Mouse (Mus musculus) lung, postnatal 0 days (tissue): ENCODE measurements around the gene Kdm1b. TPM values are rescaled to one million over a fixed set of nuclear protein-coding genes. Genes with fewer than 3 reads are reported as not detected.

Source experiments
- ATAC-seq: fragments of 200-750 bp; cut with Nextera tagmentation; 2 replicates; pipeline ENCODE4 v1.8.0; 2017; ENCODE audit warnings: moderate library complexity
- DNase-seq: peaks from one replicate; pipeline ENCODE4 v3.0.0-alpha.2; 2016; ENCODE audit warnings: low spot score
- H3K27ac ChIP-seq: fragments of 300-500 bp; sonication (generic); 2 replicates; pipeline ENCODE4 v1.5.1; 2014; ENCODE audit warnings: antibody characterized with exemption, mild to moderate bottlenecking, low read length, mixed read lengths
- H3K27me3 ChIP-seq: fragments of 300-500 bp; sonication (generic); replicated peaks from 2 replicates; pipeline ENCODE4 v1.6.1; 2014; ENCODE audit warnings: low read length, mixed read lengths; ENCODE audit not compliant: insufficient read depth
- H3K36me3 ChIP-seq: fragments of 300-500 bp; sonication (generic); 2 replicates; pipeline ENCODE4 v1.6.1; 2014; ENCODE audit warnings: low read length, mixed read lengths; ENCODE audit not compliant: insufficient read depth
- H3K4me1 ChIP-seq: fragments of 300-500 bp; sonication (generic); 2 replicates; pipeline ENCODE4 v1.6.1; 2014; ENCODE audit warnings: antibody characterized with exemption, low read depth, low read length, mixed read lengths; ENCODE audit not compliant: insufficient read depth
- H3K4me2 ChIP-seq: fragments of 300-500 bp; sonication (generic); replicated peaks from 2 replicates; pipeline ENCODE4 v1.6.1; 2014; ENCODE audit warnings: low read depth, mild to moderate bottlenecking, low read length, moderate library complexity, mixed read lengths
- H3K4me3 ChIP-seq: fragments of 300-500 bp; sonication (generic); 2 replicates; pipeline ENCODE4 v1.5.1; 2014; ENCODE audit warnings: low read depth, low read length
- H3K9ac ChIP-seq: fragments of 300-500 bp; sonication (generic); replicated peaks from 2 replicates; pipeline ENCODE4 v1.6.1; 2014; ENCODE audit warnings: low read depth, mild to moderate bottlenecking
- H3K9me3 ChIP-seq: fragments of 300-500 bp; sonication (generic); 2 replicates; pipeline ENCODE4 v1.6.1; 2016; ENCODE audit warnings: low read length, mixed read lengths
- CTCF ChIP-seq: IDR thresholded peaks from 2 replicates; pipeline ENCODE4 v1.5.1; 2016; ENCODE audit warnings: antibody characterized with exemption, mild to moderate bottlenecking
- EP300 ChIP-seq: IDR thresholded peaks from 2 replicates; pipeline ENCODE4 v1.6.1; 2016; ENCODE audit warnings: antibody characterized with exemption, mild to moderate bottlenecking, control low read depth
- WGBS: fragments of 180-500 bp; shearing (Covaris S2); extraction: QIAGEN DNeasy Blood & Tissue Kit; methylation state at CpG from one replicate; pipeline ENCODE4 v1.1.7; 2014; 5-methylcytosine and 5-hydroxymethylcytosine counted together
- polyA plus RNA-seq: library from polyadenylated mRNA; unstranded; fragments of >200 nt; fragmentation: Nextera tagmentation; extraction: Ambion mirVana; gene quantifications from 2 replicates; pipeline ENCODE4 v1.2.1, GENCODE M21; 2015

The Kdm1b gene
- polyA plus RNA-seq, 1 experiment from 2014 or later, result 7.0 TPM

- ATAC-seq (no peak), DNase-seq (peak; percentile 12)
- Histone ChIP-seq H3K4me3 (no peak overlapping the region; the same call in 1 of the 2 replicates), H3K9ac (no peak overlapping the region), H3K4me2 (peak overlapping the region; percentile 92), H3K36me3 (peaks cover 2% of the 10 kb centered on the region; the same call in 1 of the 2 replicates), H3K4me1 (peaks cover 5% of the 10 kb centered on the region; the same call in 1 of the 2 replicates), H3K27ac (no peak overlapping the region), H3K27me3 (no peaks in the 10 kb centered on the region), H3K9me3 (no peaks in the 10 kb centered on the region)
- 25% methylated on average over 2 of the region's 2 CpGs for WGBS
- TF ChIP-seq CTCF, result no peak
Measured at GRCm38 (mm10) chr13:47104146-47104545, 60.8 kb downstream of the Kdm1b start.

- under 1% methylated on average over 25 of the region's 25 CpGs for WGBS
- Histone ChIP-seq H3K4me2 (peak overlapping the region; percentile 92), H3K9me3 (no peaks in the 10 kb centered on the region), H3K36me3 (no peaks in the 10 kb centered on the region), H3K9ac (peak overlapping the region; percentile 89), H3K27ac (peak overlapping the region; percentile 99), H3K4me1 (peaks cover 5% of the 10 kb centered on the region; the same call in 1 of the 2 replicates), H3K4me3 (peak overlapping the region; percentile 90), H3K27me3 (no peaks in the 10 kb centered on the region)
- DNase-seq (peak; percentile 72), ATAC-seq (no peak)
- no peak for TF ChIP-seq EP300
- TF ChIP-seq CTCF, result no peak
Measured at GRCm38 (mm10) chr13:47104856-47105541, 61.7 kb downstream of the Kdm1b start.

- no peak for TF ChIP-seq EP300
- TF ChIP-seq CTCF, result peak; percentile 62
- H3K9me3 ChIP-seq, result no peaks in the 10 kb centered on the region
- peaks cover 5% of the 10 kb centered on the region; the same call in 1 of the 2 replicates for H3K4me1 ChIP-seq
- no peaks in the 10 kb centered on the region for H3K36me3 ChIP-seq
- peak within 1 kb of the TSS; percentile 90 for H3K4me3 ChIP-seq
- peak within 1 kb of the TSS; percentile 99 for H3K27ac ChIP-seq
- under 1% methylated on average over 66 of the region's 129 CpGs for WGBS
- H3K4me2 ChIP-seq, result peak within 1 kb of the TSS; percentile 92
- ATAC-seq (peak; percentile 93), DNase-seq (peak; percentile 96)
- peak within 1 kb of the TSS; percentile 89 for H3K9ac ChIP-seq
- H3K27me3 ChIP-seq, result no peaks in the 10 kb centered on the region
Measured at GRCm38 (mm10) chr13:47105711-47106579, 62.6 kb downstream of the Kdm1b start, which contains the start of gene Dek. TSS of gene Dek (minus strand) at chr13:47106201.

GRCm38 (mm10) chr13:47106580-47106888 is 63.2 kb downstream of the Kdm1b start:
- Histone ChIP-seq H3K4me3 (peak overlapping the region; percentile 90), H3K9me3 (no peaks in the 10 kb centered on the region), H3K4me1 (peaks cover 5% of the 10 kb centered on the region; the same call in 1 of the 2 replicates), H3K36me3 (no peaks in the 10 kb centered on the region), H3K27me3 (no peaks in the 10 kb centered on the region), H3K9ac (peak overlapping the region; percentile 89), H3K27ac (peak overlapping the region; percentile 99), H3K4me2 (peak overlapping the region; percentile 92)
- TF ChIP-seq EP300 (no peak), CTCF (no peak)
- ATAC-seq (peak; percentile 2), DNase-seq (no peak)
- WGBS, result 0% methylated on average over 18 of the region's 20 CpGs

GRCm38 (mm10) chr13:47109239-47109638 is 65.9 kb downstream of the Kdm1b start:
- Histone ChIP-seq H3K27me3 (no peaks in the 10 kb centered on the region), H3K9ac (no peak overlapping the region), H3K4me3 (no peak overlapping the region), H3K9me3 (no peaks in the 10 kb centered on the region), H3K4me2 (no peak overlapping the region), H3K36me3 (no peaks in the 10 kb centered on the region), H3K27ac (no peak overlapping the region), H3K4me1 (0 out of 2 replicates have a peak, but pooled peaks cover 1% of the 10 kb centered on the region)
- WGBS, result 44% methylated on average over 2 of the region's 2 CpGs
- TF ChIP-seq EP300 (no peak), CTCF (no peak)
- ATAC-seq (no peak), DNase-seq (no peak)

GRCm38 (mm10) chr13:47111185-47111584 is 67.9 kb downstream of the Kdm1b start:
- no peak overlapping the region for H3K9ac ChIP-seq
- no peaks in the 10 kb centered on the region for H3K27me3 ChIP-seq
- H3K27ac ChIP-seq, result no peak overlapping the region

More at GRCm38 (mm10) chr13:47111185-47111584, 67.9 kb downstream of the Kdm1b start:
- TF ChIP-seq CTCF (no peak), EP300 (no peak)
- H3K4me2 ChIP-seq, result no peak overlapping the region
- no peak overlapping the region for H3K4me3 ChIP-seq
- no peak for ATAC-seq
- 85% methylated on average over 3 of the region's 3 CpGs for WGBS
- no peaks in the 10 kb centered on the region for H3K4me1 ChIP-seq
- no peaks in the 10 kb centered on the region for H3K9me3 ChIP-seq
- DNase-seq, result no peak
- no peaks in the 10 kb centered on the region for H3K36me3 ChIP-seq
